In genomic region chrX:73635425-73635824, GRCm38 (mm10) we compare ENCODE assay signal across 10 mouse cellular contexts. TPM values are rescaled to one million over a fixed set of nuclear protein-coding genes. Genes with fewer than 3 reads are reported as not detected.
DNase-seq lines count a peak whose midpoint lies in the region; ATAC-seq and TF ChIP-seq lines count a peak whose summit lies in the region.
"Had no signal": no experiment of that assay in that cellular context is flagged by ENCODE, and none has a peak within 500 bp of the region (broad histone marks: within the 10 kb centered on the region; RNA-seq: fewer than 3 reads in every experiment).

No protein-coding gene starts in this region.

- H3K4me3 ChIP-seq in kidney, postnatal 0 days (replicated peaks; ENCODE audit: low read depth, low read length) = no peak overlapping the region
- peak overlapping the region; percentile 25 for H3K4me3 ChIP-seq in embryonic facial prominence, embryonic 13.5 days
- H3K4me3 ChIP-seq in neural tube, embryonic 13.5 days = peak overlapping the region; percentile 11; the same call in 1 of the 2 replicates

- no peak overlapping the region for H3K27ac ChIP-seq in kidney, postnatal 0 days
- H3K27ac ChIP-seq in embryonic facial prominence, embryonic 13.5 days = no peak overlapping the region
- H3K27ac ChIP-seq in neural tube, embryonic 13.5 days (replicated peaks) = no peak overlapping the region

- H3K4me2 ChIP-seq in kidney, postnatal 0 days (ENCODE audit: low read length) = peak overlapping the region; percentile 37; the same call in 1 of the 2 replicates
- H3K4me2 ChIP-seq in embryonic facial prominence, embryonic 13.5 days = peak overlapping the region; percentile 54
- peak overlapping the region; percentile 35 for H3K4me2 ChIP-seq in neural tube, embryonic 13.5 days

- no peak overlapping the region for H3K9ac ChIP-seq in kidney, postnatal 0 days (ENCODE audit: low read depth, low read length)
- H3K9ac ChIP-seq in embryonic facial prominence, embryonic 13.5 days = 0 out of 2 replicates have a peak overlapping the region, but pooled peaks have one; percentile 44
- H3K9ac ChIP-seq in neural tube, embryonic 13.5 days = no peak overlapping the region

- H3K27me3 ChIP-seq in kidney, postnatal 0 days (ENCODE audit: insufficient read depth, low read length) = no peaks in the 10 kb centered on the region
- H3K27me3 ChIP-seq in embryonic facial prominence, embryonic 13.5 days = peaks cover 67% of the 10 kb centered on the region
- H3K27me3 ChIP-seq in neural tube, embryonic 13.5 days = peaks cover 71% of the 10 kb centered on the region

- no peaks in the 10 kb centered on the region for H3K36me3 ChIP-seq in kidney, postnatal 0 days (ENCODE audit: insufficient read depth, low read length)
- H3K36me3 ChIP-seq in embryonic facial prominence, embryonic 13.5 days = no peaks in the 10 kb centered on the region
- no peaks in the 10 kb centered on the region for H3K36me3 ChIP-seq in neural tube, embryonic 13.5 days

- 35% methylated on average over 18 of the region's 19 CpGs for WGBS in kidney, postnatal 0 days
- WGBS in embryonic facial prominence, embryonic 13.5 days = 25% methylated on average over 18 of the region's 19 CpGs
- 12% methylated on average over 17 of the region's 19 CpGs for WGBS in neural tube, embryonic 13.5 days

- H3K4me1 ChIP-seq in kidney, postnatal 0 days (replicated peaks; ENCODE audit: insufficient read depth, low read length) = no peaks in the 10 kb centered on the region
- peaks cover 6% of the 10 kb centered on the region; the same call in 1 of the 2 replicates for H3K4me1 ChIP-seq in embryonic facial prominence, embryonic 13.5 days
- peaks cover 15% of the 10 kb centered on the region for H3K4me1 ChIP-seq in neural tube, embryonic 13.5 days (replicated peaks)

- no peak for ATAC-seq in kidney, postnatal 0 days (replicated peaks; ENCODE audit: low FRiP score, low read depth)
- ATAC-seq in embryonic facial prominence, embryonic 13.5 days (ENCODE audit: insufficient number of reproducible peaks, insufficient read depth, low FRiP score, low TSS enrichment, low read depth) = no peak
- peak; percentile 38 for ATAC-seq in inflammation-experienced regulatory T-cells, adult 6 months
- no peak for ATAC-seq in neural tube, embryonic 13.5 days (ENCODE audit: low read depth)

- TF ChIP-seq CTCF in kidney, postnatal 0 days (IDR thresholded peaks at IDR 0.05; ENCODE audit: low read depth) = no peak

- no peaks in the 10 kb centered on the region for H3K9me3 ChIP-seq in kidney, postnatal 0 days (replicated peaks; ENCODE audit: low read length)
- no peaks in the 10 kb centered on the region for H3K9me3 ChIP-seq in embryonic facial prominence, embryonic 13.5 days
- no peaks in the 10 kb centered on the region for H3K9me3 ChIP-seq in neural tube, embryonic 13.5 days

- peak; percentile 4 for DNase-seq in kidney, postnatal 0 days (ENCODE audit: low spot score)
- no peak for DNase-seq in kidney, adult 11 months
- no peak for DNase-seq in layer of hippocampus, postnatal 25 days (ENCODE audit: extremely low spot score in 1 of 2, low spot score in 1 of 2)
- DNase-seq in cerebellum, postnatal 36 days = no peak
- DNase-seq in layer of hippocampus, adult 11-12 months (ENCODE audit: low spot score) = no peak
- DNase-seq: layer of hippocampus, postnatal 36 days; right cerebral cortex, postnatal 14 days had no signal

RNA-seq across cellular contexts. Expression of gene Dusp9, which starts 3.8 kb away (rescaled TPM):
- 23.5 and 25.0 TPM in 2 replicates for polyA plus RNA-seq in kidney, postnatal 0 days (2015; fragmentation: Nextera tagmentation; extraction: Ambion mirVana)
- polyA plus RNA-seq in embryonic facial prominence, embryonic 13.5 days (2015; fragmentation: Nextera tagmentation; extraction: Ambion mirVana) = 13.3 and 17.4 TPM in 2 replicates
- under 1 TPM in 1 of 3 experiments, not detected in 2; 0.34 TPM for polyA plus RNA-seq in inflammation-experienced regulatory T-cells, adult 6 months (2017; shearing (Covaris generic))
- 1.1 and 1.6 TPM in 2 replicates for polyA plus RNA-seq in neural tube, embryonic 13.5 days (2015; fragmentation: Nextera tagmentation; extraction: Ambion mirVana)
- under 1 TPM; 0.47 to 0.54 TPM for total RNA-seq in layer of hippocampus, postnatal 25 days (2021)

RNA-seq across cellular contexts. Expression of gene Pnck, which starts 24.5 kb away (rescaled TPM):
- polyA plus RNA-seq in kidney, postnatal 0 days (2015; fragmentation: Nextera tagmentation; extraction: Ambion mirVana) = 15.7 and 18.7 TPM in 2 replicates
- polyA plus RNA-seq in embryonic facial prominence, embryonic 13.5 days (2015; fragmentation: Nextera tagmentation; extraction: Ambion mirVana) = 15.6 and 18.8 TPM in 2 replicates
- polyA plus RNA-seq in inflammation-experienced regulatory T-cells, adult 6 months (2017; shearing (Covaris generic)) = 1 to 10 TPM in 2 of 3 experiments, under 1 TPM in 1; 0.48 to 4.1 (median 2.3) TPM
- polyA plus RNA-seq in neural tube, embryonic 13.5 days (2015; fragmentation: Nextera tagmentation; extraction: Ambion mirVana) = 86.2 and 94.4 TPM in 2 replicates
- 100 to 1,000 TPM; 115 to 135 TPM for total RNA-seq in layer of hippocampus, postnatal 25 days (2021)

RNA-seq across cellular contexts. Expression of gene Slc6a8, which starts 37.5 kb away (rescaled TPM):
- polyA plus RNA-seq in kidney, postnatal 0 days (2015; fragmentation: Nextera tagmentation; extraction: Ambion mirVana) = 12.0 and 12.2 TPM in 2 replicates
- 9.7 and 10.1 TPM in 2 replicates for polyA plus RNA-seq in embryonic facial prominence, embryonic 13.5 days (2015; fragmentation: Nextera tagmentation; extraction: Ambion mirVana)
- polyA plus RNA-seq in inflammation-experienced regulatory T-cells, adult 6 months (2017; shearing (Covaris generic)) = 1 to 10 TPM in 1 of 3 experiments, under 1 TPM in 2; 0.82 to 1.2 (median 0.86) TPM
- polyA plus RNA-seq in neural tube, embryonic 13.5 days (2015; fragmentation: Nextera tagmentation; extraction: Ambion mirVana) = 7.7 and 7.8 TPM in 2 replicates
- total RNA-seq in layer of hippocampus, postnatal 25 days (2021) = 100 to 1,000 TPM in 1 of 2 experiments, 10 to 100 TPM in 1; 88.3 to 110 TPM
